8 mouse cellular contexts compared by ENCODE assay signal in the genomic region with DNA sequence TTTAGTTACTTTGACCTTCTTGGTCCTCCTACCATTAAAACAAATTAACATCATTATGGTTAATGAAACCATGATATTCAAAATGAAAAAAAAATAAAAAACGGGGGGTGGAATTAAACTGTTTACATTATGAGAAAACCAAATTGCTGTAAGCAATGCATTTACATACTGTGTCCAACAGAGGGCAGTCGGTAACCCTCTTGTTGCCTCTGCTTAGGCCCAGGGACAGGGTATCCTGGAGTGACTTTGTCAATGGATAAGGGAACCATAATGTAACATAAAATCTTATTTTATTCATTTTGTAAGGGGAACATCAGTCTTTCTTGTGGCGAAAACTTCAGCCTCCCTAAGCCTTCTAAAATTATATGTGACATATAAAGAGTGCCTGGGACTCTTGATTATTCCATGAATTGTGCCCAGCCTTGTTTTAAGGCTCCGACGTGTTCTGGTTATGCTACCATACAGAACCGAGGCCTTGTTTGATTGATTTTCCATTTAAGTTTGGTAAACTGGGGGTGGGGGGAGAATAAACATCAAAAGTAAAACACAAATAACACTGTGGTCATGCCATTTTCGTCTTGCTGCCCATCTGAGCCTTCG.
DNase-seq lines count a peak whose midpoint lies in the region; ATAC-seq and TF ChIP-seq lines count a peak whose summit lies in the region.

No protein-coding gene starts in this region.

- ATAC-seq in forebrain, embryonic 11.5 days (replicated peaks; ENCODE audit: low FRiP score) = peak; percentile 78; the same call in 1 of the 2 replicates
- ATAC-seq in midbrain, postnatal 0 days (ENCODE audit: low FRiP score) = no peak

- 0 out of 2 replicates have a peak, but pooled peaks cover 2% of the 10 kb centered on the region for H3K4me1 ChIP-seq in forebrain, embryonic 11.5 days (replicated peaks; ENCODE audit: control insufficient read depth, insufficient read depth, low read length)
- peaks cover 13% of the 10 kb centered on the region for H3K4me1 ChIP-seq in forebrain, embryonic 10.5 days
- H3K4me1 ChIP-seq in midbrain, postnatal 0 days (ENCODE audit: insufficient read depth, low read length) = no peaks in the 10 kb centered on the region
- peaks cover 11% of the 10 kb centered on the region for H3K4me1 ChIP-seq in midbrain, embryonic 10.5 days

- H3K27me3 ChIP-seq in forebrain, embryonic 11.5 days (ENCODE audit: control insufficient read depth, insufficient read depth, low read length) = no peaks in the 10 kb centered on the region
- no peaks in the 10 kb centered on the region for H3K27me3 ChIP-seq in forebrain, embryonic 10.5 days (ENCODE audit: poor library complexity, severe bottlenecking)
- no peaks in the 10 kb centered on the region for H3K27me3 ChIP-seq in midbrain, postnatal 0 days (ENCODE audit: insufficient read depth, low read length)
- H3K27me3 ChIP-seq in midbrain, embryonic 10.5 days (ENCODE audit: low read depth, poor library complexity, severe bottlenecking) = peaks cover 4% of the 10 kb centered on the region; the same call in 1 of the 2 replicates

- TF ChIP-seq CTCF in midbrain, postnatal 0 days (IDR thresholded peaks at IDR 0.05) = peak; percentile 67

- no peak for DNase-seq in forebrain, embryonic 11.5 days (ENCODE audit: low spot score)
- no peak for DNase-seq in forebrain, embryonic 10.5 days (ENCODE audit: extremely low spot score, low spot score)
- peak; percentile 42 for DNase-seq in midbrain, postnatal 0 days (ENCODE audit: low spot score)
- no peak for DNase-seq in midbrain, embryonic 10.5 days (ENCODE audit: low spot score)
- peak; percentile 16 for DNase-seq in embryo, embryonic 11.5 days (ENCODE audit: low read depth, low spot score)
- peak; percentile 5 for DNase-seq in lung, postnatal 25 days (ENCODE audit: low spot score)
- DNase-seq in gastrocnemius, adult 18-20 months (ENCODE audit: low spot score) = no peak
- no peak for DNase-seq in right cerebral cortex, adult 18-20 months

- no peak overlapping the region for H3K4me3 ChIP-seq in forebrain, embryonic 11.5 days (ENCODE audit: low read depth, low read length)
- no peak overlapping the region for H3K4me3 ChIP-seq in forebrain, embryonic 10.5 days
- no peak overlapping the region for H3K4me3 ChIP-seq in midbrain, postnatal 0 days (ENCODE audit: low read depth, low read length)
- no peak overlapping the region for H3K4me3 ChIP-seq in midbrain, embryonic 10.5 days

- H3K27ac ChIP-seq in forebrain, embryonic 11.5 days (ENCODE audit: low read depth, low read length) = no peak overlapping the region
- H3K27ac ChIP-seq in forebrain, embryonic 10.5 days = no peak overlapping the region
- no peak overlapping the region for H3K27ac ChIP-seq in midbrain, postnatal 0 days (ENCODE audit: low read depth, low read length)
- H3K27ac ChIP-seq in midbrain, embryonic 10.5 days (replicated peaks) = no peak overlapping the region

- no peaks in the 10 kb centered on the region for H3K36me3 ChIP-seq in forebrain, embryonic 11.5 days (ENCODE audit: control insufficient read depth, insufficient read depth, low read length)
- no peaks in the 10 kb centered on the region for H3K36me3 ChIP-seq in forebrain, embryonic 10.5 days (replicated peaks)
- no peaks in the 10 kb centered on the region for H3K36me3 ChIP-seq in midbrain, postnatal 0 days (ENCODE audit: insufficient read depth, low read length)
- H3K36me3 ChIP-seq in midbrain, embryonic 10.5 days = no peaks in the 10 kb centered on the region

- H3K4me2 ChIP-seq in forebrain, embryonic 11.5 days (ENCODE audit: low read depth, low read length, severe bottlenecking) = no peak overlapping the region
- no peak overlapping the region for H3K4me2 ChIP-seq in midbrain, postnatal 0 days (ENCODE audit: low read depth, low read length, poor library complexity, severe bottlenecking)

- WGBS in forebrain, embryonic 11.5 days = 62% methylated on average over 8 of the region's 8 CpGs
- 63% methylated on average over 8 of the region's 8 CpGs for WGBS in forebrain, embryonic 10.5 days
- 65% methylated on average over 8 of the region's 8 CpGs for WGBS in midbrain, postnatal 0 days
- 62% methylated on average over 8 of the region's 8 CpGs for WGBS in midbrain, embryonic 10.5 days

- no peaks in the 10 kb centered on the region for H3K9me3 ChIP-seq in forebrain, embryonic 11.5 days (ENCODE audit: control insufficient read depth, low read length)
- H3K9me3 ChIP-seq in forebrain, embryonic 10.5 days = no peaks in the 10 kb centered on the region
- no peaks in the 10 kb centered on the region for H3K9me3 ChIP-seq in midbrain, postnatal 0 days (ENCODE audit: low read length)
- no peaks in the 10 kb centered on the region for H3K9me3 ChIP-seq in midbrain, embryonic 10.5 days (replicated peaks)

- H3K9ac ChIP-seq in forebrain, embryonic 11.5 days (ENCODE audit: low read length) = no peak overlapping the region
- H3K9ac ChIP-seq in midbrain, postnatal 0 days (replicated peaks; ENCODE audit: low read length, poor library complexity, severe bottlenecking) = no peak overlapping the region

Comparison
In these comparisons a context has a peak if more than half of its experiments do, and no peak if none do; other contexts are left out.
1. DNase-seq: peak in midbrain, postnatal 0 days (single experiment), embryo, embryonic 11.5 days (single experiment) and lung, postnatal 25 days (single experiment); none in forebrain, embryonic 11.5 days (single experiment), forebrain, embryonic 10.5 days (single experiment), midbrain, embryonic 10.5 days (single experiment), gastrocnemius, adult 18-20 months (single experiment) and right cerebral cortex, adult 18-20 months (single experiment).